Mouse (Mus musculus) C2C12 (cell line): Measurements from ENCODE around the gene Steap4. TPM values are rescaled to one million over a fixed set of nuclear protein-coding genes. Genes with fewer than 3 reads are reported as not detected.

Experiments used
- H3K27me3 ChIP-seq: one replicate; pipeline ENCODE4 v1.6.1; 2011; ENCODE audit not compliant: control insufficient read depth, insufficient read depth, insufficient read length
- H3K36me3 ChIP-seq: one replicate; pipeline ENCODE4 v1.6.1; 2011; ENCODE audit not compliant: control insufficient read depth, insufficient read depth
- H3K4me3 ChIP-seq: one replicate; pipeline ENCODE4 v1.5.1; 2011; ENCODE audit warnings: mild to moderate bottlenecking, control low read depth; ENCODE audit not compliant: poor library complexity, insufficient read depth, severe bottlenecking
- H3K79me2 ChIP-seq: one replicate; pipeline ENCODE4 v1.6.1; 2011; ENCODE audit not compliant: control insufficient read depth, insufficient read depth
- H3K79me3 ChIP-seq: one replicate; pipeline ENCODE4 v1.6.1; 2011; ENCODE audit warnings: low read depth, control low read depth
- H3ac ChIP-seq: one replicate; pipeline ENCODE3; 2011; ENCODE audit warnings: low read depth; ENCODE audit not compliant: control insufficient read depth, insufficient read length
- CEBPB ChIP-seq: IDR thresholded peaks from one replicate; pipeline ENCODE4 v1.6.1; 2011; ENCODE audit warnings: low read depth, mild to moderate bottlenecking, control low read depth, moderate library complexity
- CTCF ChIP-seq: IDR thresholded peaks from one replicate; pipeline ENCODE4 v1.5.1; 2011; ENCODE audit not compliant: control insufficient read depth, insufficient read depth, insufficient read length
- FOSL1 ChIP-seq: IDR thresholded peaks from one replicate; pipeline ENCODE4 v1.8.0; 2011; ENCODE audit warnings: mild to moderate bottlenecking, low read length; ENCODE audit not compliant: poor library complexity, insufficient read depth, severe bottlenecking
- MAX ChIP-seq: IDR thresholded peaks from one replicate; pipeline ENCODE4 v1.6.1; 2011; ENCODE audit warnings: mild to moderate bottlenecking, control low read depth
- MYOD1 ChIP-seq: IDR thresholded peaks from one replicate; pipeline ENCODE4 v1.6.1; 2011; ENCODE audit warnings: low read depth; ENCODE audit not compliant: control insufficient read depth, insufficient read length
- MYOG ChIP-seq: IDR thresholded peaks from one replicate; pipeline ENCODE4 v1.6.1; 2011; ENCODE audit not compliant: control insufficient read depth, insufficient read length; ENCODE audit errors: extremely low read depth
- USF1 ChIP-seq: IDR thresholded peaks from one replicate; pipeline ENCODE4 v1.6.1; 2011; ENCODE audit warnings: low read depth, mild to moderate bottlenecking, control low read depth, moderate library complexity
- long read RNA-seq, 2 experiments: library from polyadenylated mRNA; unstranded; transcript quantifications; one replicate each; pipeline ENCODE4 v2.0.0; 2019 to 2020
- polyA plus RNA-seq: library from polyadenylated mRNA; unstranded; fragments of >200 nt; fragmentation: generic; extraction: Trizol; gene quantifications from one replicate; pipeline ENCODE4 v1.2.1, GENCODE M21; 2012; ENCODE audit warnings: missing spikeins

Steap4 gene
- polyA plus RNA-seq: not detected
- long read RNA-seq, experiment 1: 0 reads
- long read RNA-seq, experiment 2: 0 reads

- TF ChIP-seq USF1: no peak
- no peak for TF ChIP-seq MYOG
- TF ChIP-seq MYOD1: no peak
- Histone ChIP-seq H3K79me3 (no peaks in the 10 kb centered on the region), H3K27me3 (no peaks in the 10 kb centered on the region)
These were observed at the start of gene Steap4 for GRCm38 (mm10) chr5:7960176-7960575. Steap4 (plus strand) TSS chr5:7960457.

GRCm38 (mm10) chr5:7911975-7912374, 48.3 kb upstream of the Steap4 start:
- no peaks in the 10 kb centered on the region for H3K27me3 ChIP-seq
- TF ChIP-seq CTCF (no peak), FOSL1 (no peak), MYOD1 (no peak), MAX (no peak), MYOG (no peak), USF1 (no peak), CEBPB (no peak)
- H3K79me2 ChIP-seq: no peaks in the 10 kb centered on the region
- H3K4me3 ChIP-seq: no peak overlapping the region
- no peak overlapping the region for H3ac ChIP-seq
- H3K36me3 ChIP-seq: no peaks in the 10 kb centered on the region
- no peaks in the 10 kb centered on the region for H3K79me3 ChIP-seq

More at GRCm38 (mm10) chr5:7960176-7960575, at the start of gene Steap4:
- no peaks in the 10 kb centered on the region for H3K36me3 ChIP-seq
- no peak within 1 kb of the TSS for H3K4me3 ChIP-seq
- H3K79me2 ChIP-seq: no peaks in the 10 kb centered on the region
- H3ac ChIP-seq: no peak within 1 kb of the TSS

GRCm38 (mm10) chr5:7917501-7918295, 42.6 kb upstream of the Steap4 start:
- Histone ChIP-seq H3K4me3 (no peak overlapping the region), H3K79me3 (no peaks in the 10 kb centered on the region), H3K27me3 (no peaks in the 10 kb centered on the region), H3K36me3 (no peaks in the 10 kb centered on the region), H3K79me2 (no peaks in the 10 kb centered on the region), H3ac (no peak overlapping the region)
- TF ChIP-seq USF1: no peak
- no peak for TF ChIP-seq CEBPB
- TF ChIP-seq MYOD1: no peak
- TF ChIP-seq MYOG: no peak
- TF ChIP-seq MAX: no peak
- TF ChIP-seq FOSL1: no peak
- TF ChIP-seq CTCF: no peak

GRCm38 (mm10) chr5:7918296-7918579, 42.0 kb upstream of the Steap4 start:
- TF ChIP-seq FOSL1 (no peak), USF1 (no peak), MAX (no peak), MYOD1 (no peak), MYOG (no peak), CTCF (no peak), CEBPB (no peak)
- Histone ChIP-seq H3K4me3 (no peak overlapping the region), H3K27me3 (no peaks in the 10 kb centered on the region), H3K79me3 (no peaks in the 10 kb centered on the region), H3ac (no peak overlapping the region), H3K79me2 (no peaks in the 10 kb centered on the region), H3K36me3 (no peaks in the 10 kb centered on the region)

- Histone ChIP-seq H3K79me2 (no peaks in the 10 kb centered on the region), H3K36me3 (no peaks in the 10 kb centered on the region), H3K27me3 (no peaks in the 10 kb centered on the region), H3K79me3 (no peaks in the 10 kb centered on the region), H3K4me3 (no peak overlapping the region), H3ac (no peak overlapping the region)
- no peak for TF ChIP-seq FOSL1
- TF ChIP-seq USF1: no peak
- no peak for TF ChIP-seq MYOG
- TF ChIP-seq MYOD1: no peak
- TF ChIP-seq CEBPB: no peak
- TF ChIP-seq MAX: no peak
- no peak for TF ChIP-seq CTCF
These were observed 40.6 kb upstream of the Steap4 start for GRCm38 (mm10) chr5:7919681-7920080.
